Mouse (Mus musculus) brown adipose tissue, adult 24 weeks (tissue): Measurements from ENCODE around the gene Map4k4. TPM values are rescaled to one million over a fixed set of nuclear protein-coding genes. Genes with fewer than 3 reads are reported as not detected.

Experiments used
- H3K27ac ChIP-seq: fragments of 200-500 bp; replicated peaks from 2 replicates; pipeline ENCODE4 v1.5.1; 2012; ENCODE audit warnings: low read depth, mild to moderate bottlenecking, low read length
- H3K4me1 ChIP-seq: fragments of 200-500 bp; 2 replicates; pipeline ENCODE4 v1.6.1; 2012; ENCODE audit warnings: low read length, mixed read lengths; ENCODE audit not compliant: control insufficient read depth, insufficient read depth, insufficient read length
- H3K4me3 ChIP-seq: fragments of 200-500 bp; 2 replicates; pipeline ENCODE4 v1.5.1; 2012; ENCODE audit warnings: low read depth, mild to moderate bottlenecking, low read length, moderate library complexity; ENCODE audit not compliant: insufficient read depth
- polyA plus RNA-seq: library from polyadenylated mRNA; stranded (reverse); fragments of >200 nt; gene quantifications from 2 replicates; pipeline ENCODE4 v1.2.4, GENCODE M21; 2012; ENCODE audit not compliant: missing spikeins, insufficient read depth, insufficient read length

Map4k4 gene
- polyA plus RNA-seq, 1 experiment, result 54.7 TPM

- Histone ChIP-seq H3K4me1 (no peaks in the 10 kb centered on the region), H3K4me3 (no peak overlapping the region), H3K27ac (no peak overlapping the region)
These were observed 130.3 kb downstream of the Map4k4 start for GRCm38 (mm10) chr1:40030976-40031356.

- H3K4me3 ChIP-seq, result no peak overlapping the region
- H3K4me1 ChIP-seq, result no peaks in the 10 kb centered on the region
- no peak overlapping the region for H3K27ac ChIP-seq
These were observed 130.9 kb downstream of the Map4k4 start for GRCm38 (mm10) chr1:40031626-40032025.

GRCm38 (mm10) chr1:40033315-40033714 is 132.6 kb downstream of the Map4k4 start:
- no peaks in the 10 kb centered on the region for H3K4me1 ChIP-seq
- no peak overlapping the region for H3K4me3 ChIP-seq
- no peak overlapping the region for H3K27ac ChIP-seq

- no peak overlapping the region for H3K27ac ChIP-seq
- H3K4me1 ChIP-seq, result no peaks in the 10 kb centered on the region
- H3K4me3 ChIP-seq, result no peak overlapping the region
These were observed 133.2 kb downstream of the Map4k4 start for GRCm38 (mm10) chr1:40033743-40034420.

- Histone ChIP-seq H3K4me3 (no peak overlapping the region), H3K27ac (no peak overlapping the region), H3K4me1 (no peaks in the 10 kb centered on the region)
These were observed 137.1 kb downstream of the Map4k4 start for GRCm38 (mm10) chr1:40037831-40038230.

- H3K4me1 ChIP-seq, result no peaks in the 10 kb centered on the region; the same call in 1 of the 2 replicates
- no peak overlapping the region for H3K27ac ChIP-seq
- H3K4me3 ChIP-seq, result no peak overlapping the region
These were observed 145.0 kb downstream of the Map4k4 start for GRCm38 (mm10) chr1:40045686-40046085.

GRCm38 (mm10) chr1:40046600-40046999 is 145.9 kb downstream of the Map4k4 start:
- H3K4me3 ChIP-seq, result no peak overlapping the region
- H3K27ac ChIP-seq, result no peak overlapping the region
- no peaks in the 10 kb centered on the region; the same call in 1 of the 2 replicates for H3K4me1 ChIP-seq

GRCm38 (mm10) chr1:40051157-40051556 is 150.4 kb downstream of the Map4k4 start:
- no peak overlapping the region for H3K4me3 ChIP-seq

GRCm38 (mm10) chr1:40052156-40052555 is 151.4 kb downstream of the Map4k4 start:
- Histone ChIP-seq H3K4me1 (no peaks in the 10 kb centered on the region), H3K27ac (no peak overlapping the region), H3K4me3 (no peak overlapping the region)

More at GRCm38 (mm10) chr1:40051157-40051556, 150.4 kb downstream of the Map4k4 start:
- Histone ChIP-seq H3K27ac (no peak overlapping the region), H3K4me1 (no peaks in the 10 kb centered on the region)

- Histone ChIP-seq H3K4me3 (no peak overlapping the region), H3K4me1 (no peaks in the 10 kb centered on the region), H3K27ac (no peak overlapping the region)
These were observed 152.4 kb downstream of the Map4k4 start for GRCm38 (mm10) chr1:40053071-40053470.

GRCm38 (mm10) chr1:40055051-40055450 is 154.3 kb downstream of the Map4k4 start:
- Histone ChIP-seq H3K4me1 (no peaks in the 10 kb centered on the region), H3K4me3 (no peak overlapping the region), H3K27ac (no peak overlapping the region)

- Histone ChIP-seq H3K4me3 (no peak overlapping the region), H3K4me1 (no peaks in the 10 kb centered on the region), H3K27ac (no peak overlapping the region)
These were observed 155.2 kb downstream of the Map4k4 start for GRCm38 (mm10) chr1:40055963-40056362.

- Histone ChIP-seq H3K4me3 (no peak overlapping the region), H3K4me1 (no peaks in the 10 kb centered on the region), H3K27ac (no peak overlapping the region)
These were observed 156.6 kb downstream of the Map4k4 start for GRCm38 (mm10) chr1:40057351-40057750.

- Histone ChIP-seq H3K4me1 (no peaks in the 10 kb centered on the region), H3K4me3 (no peak overlapping the region)
These were observed 157.3 kb downstream of the Map4k4 start for GRCm38 (mm10) chr1:40058013-40058412.

GRCm38 (mm10) chr1:40059122-40059774 is 158.5 kb downstream of the Map4k4 start:
- H3K27ac ChIP-seq, result no peak overlapping the region
- no peak overlapping the region for H3K4me3 ChIP-seq
- H3K4me1 ChIP-seq, result no peaks in the 10 kb centered on the region

More at GRCm38 (mm10) chr1:40058013-40058412, 157.3 kb downstream of the Map4k4 start:
- no peak overlapping the region for H3K27ac ChIP-seq

- no peak overlapping the region for H3K27ac ChIP-seq
These were observed 160.6 kb downstream of the Map4k4 start for GRCm38 (mm10) chr1:40061359-40061758.

More at GRCm38 (mm10) chr1:40061359-40061758, 160.6 kb downstream of the Map4k4 start:
- Histone ChIP-seq H3K4me1 (no peaks in the 10 kb centered on the region), H3K4me3 (no peak overlapping the region)
